8 mouse cellular contexts compared by ENCODE assay signal in the genomic region with DNA sequence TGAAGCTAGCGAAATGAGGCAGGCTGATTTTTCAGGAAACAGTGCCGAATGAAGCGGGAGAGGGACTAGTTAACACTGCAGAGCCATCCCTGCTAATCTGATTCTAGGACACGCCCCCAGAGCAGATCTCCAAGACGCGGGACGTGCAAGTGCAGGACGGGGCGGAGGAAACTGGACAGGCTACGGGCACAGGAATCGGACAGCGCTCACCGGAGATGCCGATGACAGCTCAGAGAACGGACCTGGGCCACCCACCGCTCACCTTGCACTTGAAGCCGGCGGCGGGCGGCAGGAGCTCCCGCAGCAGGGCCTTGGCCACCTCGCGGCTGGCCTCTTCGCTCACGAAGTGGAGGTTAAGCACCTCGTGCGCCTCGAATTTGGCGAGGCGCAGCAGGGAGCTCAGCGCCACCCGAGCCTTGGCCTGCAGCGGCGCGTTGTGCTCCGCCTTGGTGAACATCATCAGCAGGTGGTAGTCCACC. TPM values are rescaled to one million over a fixed set of nuclear protein-coding genes. Genes with fewer than 3 reads are reported as not detected.
DNase-seq lines count a peak whose midpoint lies in the region; ATAC-seq and TF ChIP-seq lines count a peak whose summit lies in the region.

No protein-coding gene starts in this region.

- no peak for TF ChIP-seq EP300 in heart, adult 2 months (IDR thresholded peaks at IDR 0.05; ENCODE audit: insufficient read depth, low read depth, low read length)

- under 1% methylated on average over 36 of the region's 36 CpGs for WGBS in heart, adult 2 months
- under 1% methylated on average over 36 of the region's 36 CpGs for WGBS in kidney, adult 2 months
- under 1% methylated on average over 34 of the region's 36 CpGs for WGBS in midbrain, embryonic 16.5 days
- WGBS in stomach, embryonic 14.5 days = under 1% methylated on average over 36 of the region's 36 CpGs

- H3K4me3 ChIP-seq in heart, adult 2 months = peak overlapping the region; percentile 82
- peak overlapping the region; percentile 82 for H3K4me3 ChIP-seq in kidney, adult 2 months (ENCODE audit: insufficient read depth, low read depth, low read length)
- peak overlapping the region; percentile 90 for H3K4me3 ChIP-seq in midbrain, embryonic 16.5 days (ENCODE audit: low read depth, low read length)
- peak overlapping the region; percentile 71 for H3K4me3 ChIP-seq in stomach, embryonic 14.5 days (ENCODE audit: low read depth, low read length)

- ATAC-seq in midbrain, embryonic 16.5 days = peak; percentile 82
- ATAC-seq in stomach, embryonic 14.5 days (ENCODE audit: insufficient number of reproducible peaks, insufficient read depth, low FRiP score, low read depth) = peak; percentile 55

- H3K4me2 ChIP-seq in midbrain, embryonic 16.5 days (ENCODE audit: low read length) = peak overlapping the region; percentile 89
- peak overlapping the region; percentile 96 for H3K4me2 ChIP-seq in stomach, embryonic 14.5 days (replicated peaks; ENCODE audit: low read depth, low read length)

- DNase-seq in 3134 (ENCODE audit: extremely low read depth, insufficient read length, low spot score) (peak; percentile 91), liver (peak; percentile 74)
- peak; percentile 87 for DNase-seq in adrenal gland, adult 2 months
- DNase-seq in embryo, embryonic 11.5 days (ENCODE audit: low read depth, low spot score) = peak; percentile 54
- peak; percentile 74 to 79 for DNase-seq in heart, adult 2 months
- peak; percentile 85 for DNase-seq in kidney, adult 2 months

- TF ChIP-seq CTCF in heart, adult 2 months (IDR thresholded peaks at IDR 0.05) = no peak
- no peak for TF ChIP-seq CTCF in kidney, adult 2 months (conservative IDR thresholded peaks at IDR 0.05; ENCODE audit: insufficient read depth, insufficient read length, low read depth, low read length)

- no peaks in the 10 kb centered on the region for H3K79me2 ChIP-seq in heart, adult 2 months (replicated peaks; ENCODE audit: control insufficient read depth, insufficient read depth, low read length)

- TF ChIP-seq POLR2A in heart, adult 2 months (IDR thresholded peaks at IDR 0.05; ENCODE audit: insufficient read depth, low read depth, low read length) = no peak
- TF ChIP-seq POLR2A in kidney, adult 2 months (IDR thresholded peaks at IDR 0.05; ENCODE audit: low read depth, low read length) = no peak

- intact Hi-C loops in heart, adult 2 months (cut with DNase I) = loop anchor here (5.0 kb wide), 1 partner anchor 272 kb away; no protein-coding TSS in a partner anchor

- no peaks in the 10 kb centered on the region for H3K36me3 ChIP-seq in heart, adult 2 months (ENCODE audit: control insufficient read depth, insufficient read depth, low read length)
- no peaks in the 10 kb centered on the region for H3K36me3 ChIP-seq in kidney, adult 2 months (ENCODE audit: control insufficient read depth, insufficient read depth, low read length)
- H3K36me3 ChIP-seq in midbrain, embryonic 16.5 days (ENCODE audit: control insufficient read depth, insufficient read depth, low read length) = no peaks in the 10 kb centered on the region
- H3K36me3 ChIP-seq in stomach, embryonic 14.5 days (ENCODE audit: control insufficient read depth, insufficient read depth, low read length) = no peaks in the 10 kb centered on the region; the same call in 1 of the 2 replicates

- peaks cover 5% of the 10 kb centered on the region for H3K4me1 ChIP-seq in heart, adult 2 months (ENCODE audit: control insufficient read depth, insufficient read depth, low read length)
- peaks cover 6% of the 10 kb centered on the region; the same call in 1 of the 2 replicates for H3K4me1 ChIP-seq in kidney, adult 2 months (ENCODE audit: control insufficient read depth, insufficient read depth, low read length)
- H3K4me1 ChIP-seq in midbrain, embryonic 16.5 days (ENCODE audit: control insufficient read depth, insufficient read depth, low read length) = peaks cover 20% of the 10 kb centered on the region
- peaks cover 4% of the 10 kb centered on the region; the same call in 1 of the 2 replicates for H3K4me1 ChIP-seq in stomach, embryonic 14.5 days (ENCODE audit: control insufficient read depth, insufficient read depth, low read length)

- no peaks in the 10 kb centered on the region for H3K9me3 ChIP-seq in midbrain, embryonic 16.5 days (replicated peaks; ENCODE audit: control insufficient read depth, low read length, poor library complexity, severe bottlenecking)
- H3K9me3 ChIP-seq in stomach, embryonic 14.5 days (ENCODE audit: control insufficient read depth, low read depth, low read length) = no peaks in the 10 kb centered on the region

- no peaks in the 10 kb centered on the region for H3K27me3 ChIP-seq in heart, adult 2 months (ENCODE audit: control insufficient read depth, insufficient read depth, low read length)
- H3K27me3 ChIP-seq in kidney, adult 2 months (replicated peaks; ENCODE audit: control insufficient read depth, insufficient read depth, low read length) = no peaks in the 10 kb centered on the region
- H3K27me3 ChIP-seq in midbrain, embryonic 16.5 days (ENCODE audit: control insufficient read depth, insufficient read depth, low read depth, low read length) = no peaks in the 10 kb centered on the region
- H3K27me3 ChIP-seq in stomach, embryonic 14.5 days (ENCODE audit: control insufficient read depth, insufficient read depth, low read length) = no peaks in the 10 kb centered on the region

- H3K27ac ChIP-seq in heart, adult 2 months = peak overlapping the region; percentile 87
- no peak overlapping the region for H3K27ac ChIP-seq in kidney, adult 2 months (ENCODE audit: insufficient read depth, low read depth, low read length)
- H3K27ac ChIP-seq in midbrain, embryonic 16.5 days (ENCODE audit: low read length) = peak overlapping the region; percentile 92
- peak overlapping the region; percentile 88; the same call in 1 of the 2 replicates for H3K27ac ChIP-seq in stomach, embryonic 14.5 days (ENCODE audit: low read length)

- H3K9ac ChIP-seq in heart, adult 2 months (ENCODE audit: low read depth, low read length) = peak overlapping the region; percentile 85
- peak overlapping the region; percentile 88 for H3K9ac ChIP-seq in midbrain, embryonic 16.5 days (ENCODE audit: low read depth, low read length)
- peak overlapping the region; percentile 62 for H3K9ac ChIP-seq in stomach, embryonic 14.5 days (replicated peaks; ENCODE audit: low read depth, low read length)

RNA-seq across cellular contexts. Expression of a gene that starts 0.6 kb away (rescaled TPM):
- total RNA-seq in adrenal gland, adult 2 months (2021) = 10 to 100 TPM; 12.7 to 14.1 TPM
- 26.1 and 28.9 TPM in 2 replicates for polyA plus RNA-seq in adrenal gland, adult 2 months (2012; rRNA removed)
- total RNA-seq in heart, adult 2 months (2021) = 10 to 100 TPM; 10.5 to 11.5 TPM
- 13.5 and 21.5 TPM in 2 replicates for polyA plus RNA-seq in heart, adult 2 months (2012; rRNA removed)
- polyA plus RNA-seq in kidney, adult 2 months (2012; rRNA removed) = 16.8 and 18.0 TPM in 2 replicates
- polyA plus RNA-seq in midbrain, embryonic 16.5 days (2015; fragmentation: Nextera tagmentation; extraction: Ambion mirVana) = 12.4 and 13.7 TPM in 2 replicates
- 17.2 and 21.4 TPM in 2 replicates for polyA plus RNA-seq in stomach, embryonic 14.5 days (2014; fragmentation: Nextera tagmentation; extraction: Ambion mirVana)
